In the genomic region with DNA sequence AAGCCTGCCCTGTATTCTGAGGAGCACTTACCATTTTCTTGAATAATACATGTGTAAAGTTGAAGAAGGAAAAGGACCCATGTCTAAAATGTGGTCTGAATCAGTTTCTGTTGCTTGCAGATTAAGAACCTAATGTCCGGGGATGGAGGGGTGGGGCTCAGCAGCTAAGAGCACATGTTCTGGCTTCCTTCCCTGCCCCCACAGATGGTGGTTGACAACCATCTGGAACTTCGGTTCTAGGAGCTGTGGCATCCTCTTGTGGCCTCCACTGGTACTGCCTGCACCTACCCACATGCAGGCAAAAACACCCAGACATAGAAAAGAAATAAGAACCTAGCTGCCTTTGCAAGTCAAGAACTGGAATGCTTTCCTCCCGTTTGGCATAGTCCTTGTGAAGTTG, we compare ENCODE assay signal across 8 mouse cellular contexts.
A peak's percentile ranks its signal among the peaks of the same experiment; 100 is the strongest.
DNase-seq lines count a peak whose midpoint lies in the region; TF ChIP-seq lines count a peak whose summit lies in the region.

No protein-coding gene starts in this region.

- H3K27me3 ChIP-seq in E14TG2a.4 (ENCODE audit: insufficient read depth, low read length) = no peaks in the 10 kb centered on the region

- H3K4me1 ChIP-seq in E14TG2a.4 (replicated peaks; ENCODE audit: low read depth, low read length) = peaks cover 99% of the 10 kb centered on the region

- peak; percentile 100 for TF ChIP-seq CTCF in E14TG2a.4 (conservative IDR thresholded peaks at IDR 0.05; ENCODE audit: low read length)

- H3K4me3 ChIP-seq in E14TG2a.4 (replicated peaks; ENCODE audit: low read length) = 0 out of 2 replicates have a peak overlapping the region, but pooled peaks have one; percentile 8

- no peaks in the 10 kb centered on the region for H3K9me3 ChIP-seq in E14TG2a.4 (ENCODE audit: low read length)

- DNase-seq in adrenal gland, adult 18-20 months (ENCODE audit: low spot score in 2 of 2) = peak; percentile 54 to 71
- peak; percentile 73 for DNase-seq in embryo, embryonic 10.5 days (ENCODE audit: low spot score)
- DNase-seq in heart, adult 9 months (ENCODE audit: low spot score in 2 of 2) = peak; percentile 76 to 82
- DNase-seq in layer of hippocampus, postnatal 14 days (ENCODE audit: low spot score in 2 of 2) = peak; percentile 88 to 92
- peak; percentile 83 for DNase-seq in lung, postnatal 25 days (ENCODE audit: low spot score)
- peak; percentile 80 to 86 for DNase-seq in right cerebral cortex, postnatal 36 days (ENCODE audit: low spot score in 2 of 2)
- peak; percentile 71 to 77 for DNase-seq in urinary bladder, postnatal 36 days (ENCODE audit: low spot score in 2 of 2)

- peaks cover 99% of the 10 kb centered on the region for H3K36me3 ChIP-seq in E14TG2a.4 (ENCODE audit: insufficient read depth, low read length)

Comparison
In these comparisons a context has a peak if more than half of its experiments do, and no peak if none do; other contexts are left out.
1. Peak in every context shown above with its lines: DNase-seq and H3K4me3 ChIP-seq.